Mouse (Mus musculus): ENCODE results near the gene Kcnq4. TPM values are rescaled to one million over a fixed set of nuclear protein-coding genes. Genes with fewer than 3 reads are reported as not detected.

The Kcnq4 gene
- 1 to 10 TPM; 7.4 to 8.5 TPM for total RNA-seq (2021)

- intact Hi-C loops (cut with DNase I), result no loop called here
These were observed at the start of gene Kcnq4 for GRCm38 (mm10) chr4:120747941-120748866. TSS of gene Kcnq4 (minus strand) at chr4:120748612.

GRCm38 (mm10) chr4:120796687-120797086 lies 48.3 kb upstream of the Kcnq4 start:
- DNase-seq (ENCODE audit: low spot score in 2 of 2), result no peak
- intact Hi-C loops (cut with DNase I), result no loop called here

More at GRCm38 (mm10) chr4:120747941-120748866, at the start of gene Kcnq4:
- DNase-seq (ENCODE audit: low spot score in 2 of 2), result no peak

GRCm38 (mm10) chr4:120795646-120796045 lies 47.2 kb upstream of the Kcnq4 start:
- intact Hi-C loops (cut with DNase I), result no loop called here

GRCm38 (mm10) chr4:120792918-120793317 lies 44.5 kb upstream of the Kcnq4 start:
- DNase-seq (ENCODE audit: low spot score in 2 of 2), result no peak
- intact Hi-C loops (cut with DNase I), result no loop called here

More at GRCm38 (mm10) chr4:120795646-120796045, 47.2 kb upstream of the Kcnq4 start:
- no peak for DNase-seq (ENCODE audit: low spot score in 2 of 2)

- intact Hi-C loops (cut with DNase I), result no loop called here
- DNase-seq (ENCODE audit: low spot score in 2 of 2), result peak in 1 of 2 experiments; percentile 63
These were observed 41.6 kb upstream of the Kcnq4 start for GRCm38 (mm10) chr4:120790027-120790426.

GRCm38 (mm10) chr4:120755801-120756200 lies 7.4 kb upstream of the Kcnq4 start:
- intact Hi-C loops (cut with DNase I), result no loop called here
- no peak for DNase-seq (ENCODE audit: low spot score in 2 of 2)

GRCm38 (mm10) chr4:120755299-120755698 lies 6.9 kb upstream of the Kcnq4 start:
- intact Hi-C loops (cut with DNase I), result no loop called here
- DNase-seq (ENCODE audit: low spot score in 2 of 2), result peak; percentile 67 to 75

- no peak for DNase-seq (ENCODE audit: low spot score in 2 of 2)
- intact Hi-C loops (cut with DNase I), result no loop called here
These were observed 1.2 kb upstream of the Kcnq4 start for GRCm38 (mm10) chr4:120749601-120750000.

- intact Hi-C loops (cut with DNase I), result no loop called here
- no peak for DNase-seq (ENCODE audit: low spot score in 2 of 2)
These were observed 1.1 kb downstream of the Kcnq4 start for GRCm38 (mm10) chr4:120747243-120747792.

GRCm38 (mm10) chr4:120746552-120747150 lies 1.8 kb downstream of the Kcnq4 start:
- intact Hi-C loops (cut with DNase I), result no loop called here
- DNase-seq (ENCODE audit: low spot score in 2 of 2), result peak in 1 of 2 experiments; percentile 20

GRCm38 (mm10) chr4:120745731-120746551 lies 2.5 kb downstream of the Kcnq4 start:
- intact Hi-C loops (cut with DNase I), result no loop called here

GRCm38 (mm10) chr4:120743636-120744035 lies 4.8 kb downstream of the Kcnq4 start:
- intact Hi-C loops (cut with DNase I), result no loop called here

More at GRCm38 (mm10) chr4:120745731-120746551, 2.5 kb downstream of the Kcnq4 start:
- DNase-seq (ENCODE audit: low spot score in 2 of 2), result no peak

GRCm38 (mm10) chr4:120741303-120741702 lies 7.1 kb downstream of the Kcnq4 start:
- DNase-seq (ENCODE audit: low spot score in 2 of 2), result no peak
- intact Hi-C loops (cut with DNase I), result no loop called here

More at GRCm38 (mm10) chr4:120743636-120744035, 4.8 kb downstream of the Kcnq4 start:
- no peak for DNase-seq (ENCODE audit: low spot score in 2 of 2)

- intact Hi-C loops (cut with DNase I), result no loop called here
- DNase-seq (ENCODE audit: low spot score in 2 of 2), result no peak
These were observed 14.3 kb downstream of the Kcnq4 start for GRCm38 (mm10) chr4:120734012-120734622.

GRCm38 (mm10) chr4:120732737-120733136 lies 15.7 kb downstream of the Kcnq4 start:
- DNase-seq (ENCODE audit: low spot score in 2 of 2), result no peak
- intact Hi-C loops (cut with DNase I), result no loop called here

- peak in 1 of 2 experiments; percentile 27 for DNase-seq (ENCODE audit: low spot score in 2 of 2)
- intact Hi-C loops (cut with DNase I), result no loop called here
These were observed 17.3 kb downstream of the Kcnq4 start for GRCm38 (mm10) chr4:120731030-120731644.

- no peak for DNase-seq (ENCODE audit: low spot score in 2 of 2)
- intact Hi-C loops (cut with DNase I), result no loop called here
These were observed 17.8 kb downstream of the Kcnq4 start for GRCm38 (mm10) chr4:120730574-120730973.

GRCm38 (mm10) chr4:120730146-120730545 lies 18.3 kb downstream of the Kcnq4 start:
- intact Hi-C loops (cut with DNase I), result no loop called here
- no peak for DNase-seq (ENCODE audit: low spot score in 2 of 2)

GRCm38 (mm10) chr4:120729441-120729840 lies 19.0 kb downstream of the Kcnq4 start:
- intact Hi-C loops (cut with DNase I), result no loop called here
- no peak for DNase-seq (ENCODE audit: low spot score in 2 of 2)

Measured in left cerebral cortex, postnatal 25 days (tissue).